Mouse (Mus musculus) ovary, adult 18-20 months (tissue): ENCODE measurements around the gene Rnf157.
A peak's percentile ranks its signal among the peaks of the same experiment; 100 is the strongest.
"Not testable (repeated sequence)": the region's sequence is repeated elsewhere in the genome, so short reads cannot be mapped to it uniquely, and the experiment has no call there.

Experiments used
- DNase-seq: peaks from one replicate; pipeline ENCODE4 v3.0.0; 2022; ENCODE audit warnings: low spot score, mixed read lengths

Gene Rnf157

GRCm38 (mm10) chr11:116383070-116383469 is 29.8 kb downstream of the Rnf157 start:
- not testable (repeated sequence) for DNase-seq

- no peak for DNase-seq
Measured at GRCm38 (mm10) chr11:116380767-116381166, 32.1 kb downstream of the Rnf157 start.

- no peak for DNase-seq
Measured at GRCm38 (mm10) chr11:116379530-116379929, 33.3 kb downstream of the Rnf157 start.

GRCm38 (mm10) chr11:116376945-116377661 is 35.7 kb downstream of the Rnf157 start:
- no peak for DNase-seq

GRCm38 (mm10) chr11:116371894-116372450 is 40.9 kb downstream of the Rnf157 start:
- no peak for DNase-seq

- no peak for DNase-seq
Measured at GRCm38 (mm10) chr11:116369633-116370032, 43.2 kb downstream of the Rnf157 start.

- DNase-seq: no peak
Measured at GRCm38 (mm10) chr11:116369051-116369450, 43.8 kb downstream of the Rnf157 start.

- DNase-seq: peak; percentile 63
Measured at GRCm38 (mm10) chr11:116368116-116368515, 44.7 kb downstream of the Rnf157 start.

GRCm38 (mm10) chr11:116366647-116367046 is 46.2 kb downstream of the Rnf157 start:
- DNase-seq: no peak

GRCm38 (mm10) chr11:116366124-116366523 is 46.7 kb downstream of the Rnf157 start:
- no peak for DNase-seq

- DNase-seq: no peak
Measured at GRCm38 (mm10) chr11:116365432-116365831, 47.4 kb downstream of the Rnf157 start.

- no peak for DNase-seq
Measured at GRCm38 (mm10) chr11:116362015-116362414, 50.8 kb downstream of the Rnf157 start.

- DNase-seq: not testable (repeated sequence)
Measured at GRCm38 (mm10) chr11:116360915-116361314, 51.9 kb downstream of the Rnf157 start.

- DNase-seq: no peak
Measured at GRCm38 (mm10) chr11:116359652-116360051, 53.2 kb downstream of the Rnf157 start.

GRCm38 (mm10) chr11:116358926-116359637 is 53.8 kb downstream of the Rnf157 start:
- DNase-seq: no peak

GRCm38 (mm10) chr11:116354521-116354920 is 58.3 kb downstream of the Rnf157 start:
- no peak for DNase-seq

GRCm38 (mm10) chr11:116353535-116353934 is 59.3 kb downstream of the Rnf157 start:
- DNase-seq: no peak

- no peak for DNase-seq
Measured at GRCm38 (mm10) chr11:116351294-116351693, 61.5 kb downstream of the Rnf157 start.

GRCm38 (mm10) chr11:116347955-116348354 is 64.9 kb downstream of the Rnf157 start:
- no peak for DNase-seq

GRCm38 (mm10) chr11:116347012-116347411 is 65.8 kb downstream of the Rnf157 start:
- DNase-seq: no peak

- DNase-seq: no peak
Measured at GRCm38 (mm10) chr11:116342069-116342791, 70.6 kb downstream of the Rnf157 start.

GRCm38 (mm10) chr11:116337531-116337930 is 75.3 kb downstream of the Rnf157 start:
- DNase-seq: no peak
